Mouse (Mus musculus) ZHBTc4 (cell line): ENCODE measurements around the gene Gfra1.

Source experiments
- DNase-seq: peaks from one replicate; pipeline ENCODE4 v3.0.0-alpha.2; 2011; ENCODE audit warnings: low read depth, low spot score

Gfra1 gene

DNA sequence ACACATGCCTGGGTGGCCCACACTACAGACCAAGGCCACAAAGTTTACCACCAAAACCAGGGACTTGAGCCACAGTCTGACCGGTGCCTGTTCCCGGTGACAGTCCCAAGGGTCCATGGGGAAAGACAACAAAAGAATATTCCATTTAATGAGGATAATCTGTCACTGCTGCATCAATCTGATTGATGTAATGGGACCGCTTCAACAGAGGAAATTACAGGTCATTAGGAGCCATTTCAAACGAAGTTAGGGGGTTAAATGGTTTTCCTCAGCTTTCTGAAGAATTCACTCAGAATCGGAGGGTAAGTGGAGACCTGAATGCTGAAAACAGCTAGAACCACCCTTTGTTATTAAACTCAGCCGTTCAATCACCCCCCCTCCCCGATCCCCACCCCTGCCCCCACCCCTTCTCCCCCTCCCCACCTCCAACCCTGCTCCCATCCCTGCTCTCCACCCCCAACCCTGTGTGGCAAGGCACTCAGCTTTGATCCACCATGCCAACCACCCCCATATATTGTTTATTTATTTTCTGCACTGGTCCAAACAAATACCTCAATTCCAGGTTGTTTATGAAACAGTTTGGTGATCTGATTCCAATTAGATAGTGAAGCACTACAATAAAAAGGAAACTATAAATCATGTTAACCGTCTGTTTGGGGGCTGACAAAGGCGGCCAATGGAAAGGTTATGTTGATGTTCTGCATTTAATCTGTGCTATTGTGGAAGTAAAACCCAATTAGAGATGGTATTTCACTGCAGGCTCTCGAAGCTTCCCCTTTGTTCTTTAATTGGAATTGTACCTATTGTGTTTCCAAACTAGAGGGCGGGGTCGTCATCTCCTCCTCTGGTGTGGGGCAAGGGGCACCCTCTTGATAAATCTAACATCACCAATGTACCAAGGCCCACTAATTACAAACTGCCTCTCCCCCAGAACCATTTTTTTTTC is 119.9 kb downstream of the Gfra1 start:
- no peak for DNase-seq

GRCm38 (mm10) chr19:58329305-58329704 is 126.4 kb downstream of the Gfra1 start:
- no peak for DNase-seq

GRCm38 (mm10) chr19:58328014-58328413 is 127.7 kb downstream of the Gfra1 start:
- DNase-seq = no peak

GRCm38 (mm10) chr19:58316474-58316873 is 139.2 kb downstream of the Gfra1 start:
- no peak for DNase-seq

DNA sequence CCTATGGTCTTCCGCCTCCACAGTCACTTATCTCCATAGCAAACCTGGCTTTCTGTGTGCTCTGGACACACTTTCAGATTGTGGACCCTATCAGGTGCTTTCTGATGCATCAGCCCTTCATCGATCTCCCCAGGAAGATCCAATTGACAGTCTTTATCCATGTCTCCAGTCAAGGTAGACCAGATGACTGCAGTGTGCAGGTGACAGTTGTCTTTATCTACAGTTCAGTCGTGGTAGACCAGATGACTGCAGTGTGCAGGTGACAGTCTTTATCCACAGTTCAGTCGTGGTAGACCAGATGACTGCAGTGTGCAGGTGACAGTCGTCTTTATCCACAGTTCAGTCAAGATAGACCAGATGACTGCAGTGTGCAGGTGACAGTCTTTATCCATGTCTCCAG is 140.0 kb downstream of the Gfra1 start:
- DNase-seq = no peak

DNA sequence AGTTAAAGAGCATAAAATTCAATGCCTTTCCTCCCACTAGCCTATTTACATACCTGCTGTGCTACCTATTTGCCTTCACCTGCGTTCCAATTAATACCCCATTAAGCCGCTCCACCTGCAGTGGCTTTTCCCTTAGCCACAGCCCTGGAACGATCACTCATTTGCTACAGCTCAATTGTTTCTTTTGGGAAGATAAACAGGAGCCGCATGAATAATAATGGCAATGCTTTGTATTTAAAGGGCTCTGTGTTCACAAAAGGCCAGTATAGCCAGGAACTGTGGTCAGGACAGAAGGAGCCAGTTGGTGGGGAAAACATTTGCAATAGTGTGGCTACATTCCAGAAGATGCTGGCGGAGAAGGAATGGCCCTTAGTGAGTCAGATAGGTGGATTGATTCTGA is 141.1 kb downstream of the Gfra1 start:
- DNase-seq = peak; percentile 54

- no peak for DNase-seq
Observed at GRCm38 (mm10) chr19:58313785-58314184, 141.9 kb downstream of the Gfra1 start.

DNA sequence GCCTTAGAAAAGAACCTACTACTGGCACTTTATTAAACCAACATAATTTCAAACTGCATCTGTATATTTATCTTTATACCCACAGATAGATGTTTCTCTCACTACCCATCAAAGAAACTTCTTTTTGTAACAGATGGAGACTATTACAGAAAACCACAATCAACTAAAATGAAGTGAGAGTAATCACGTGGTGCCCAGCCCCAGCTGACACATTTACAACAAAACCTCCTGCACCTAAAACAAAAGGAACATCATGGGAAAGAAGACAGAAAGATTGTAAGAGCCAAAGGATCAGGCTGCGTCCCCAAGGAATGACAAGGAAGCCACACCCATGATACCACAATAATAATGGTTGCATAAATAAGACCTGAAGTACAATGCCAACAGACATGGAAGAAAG is 143.2 kb downstream of the Gfra1 start:
- DNase-seq = no peak

GRCm38 (mm10) chr19:58310334-58311315 is 145.1 kb downstream of the Gfra1 start:
- DNase-seq = no peak

- no peak for DNase-seq
Observed at GRCm38 (mm10) chr19:58309620-58310275, 146.0 kb downstream of the Gfra1 start.

GRCm38 (mm10) chr19:58301105-58301504 is 154.6 kb downstream of the Gfra1 start:
- no peak for DNase-seq

- DNase-seq = no peak
Observed at GRCm38 (mm10) chr19:58297926-58298325, 157.8 kb downstream of the Gfra1 start.

DNA sequence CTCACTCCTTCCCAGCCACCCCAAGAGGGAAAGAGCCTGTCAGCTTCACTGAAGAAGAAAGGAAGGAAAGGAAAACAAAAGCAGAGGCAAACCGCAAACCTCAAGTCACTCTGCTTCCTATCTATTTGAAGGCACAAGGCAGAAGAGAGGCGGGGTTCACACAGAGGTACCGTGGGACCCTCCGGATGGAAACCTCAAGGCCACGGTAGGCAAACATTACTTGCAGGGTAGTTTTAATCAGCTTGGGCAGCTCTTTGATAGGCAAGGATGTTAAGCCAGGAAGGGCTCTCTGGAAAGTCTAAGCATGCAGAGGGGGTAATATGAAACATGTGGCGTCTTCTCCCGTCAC is 158.9 kb downstream of the Gfra1 start:
- DNase-seq = no peak

GRCm38 (mm10) chr19:58295986-58296841 is 159.5 kb downstream of the Gfra1 start:
- no peak for DNase-seq

- no peak for DNase-seq
Observed at GRCm38 (mm10) chr19:58288145-58288544, 167.6 kb downstream of the Gfra1 start.

DNA sequence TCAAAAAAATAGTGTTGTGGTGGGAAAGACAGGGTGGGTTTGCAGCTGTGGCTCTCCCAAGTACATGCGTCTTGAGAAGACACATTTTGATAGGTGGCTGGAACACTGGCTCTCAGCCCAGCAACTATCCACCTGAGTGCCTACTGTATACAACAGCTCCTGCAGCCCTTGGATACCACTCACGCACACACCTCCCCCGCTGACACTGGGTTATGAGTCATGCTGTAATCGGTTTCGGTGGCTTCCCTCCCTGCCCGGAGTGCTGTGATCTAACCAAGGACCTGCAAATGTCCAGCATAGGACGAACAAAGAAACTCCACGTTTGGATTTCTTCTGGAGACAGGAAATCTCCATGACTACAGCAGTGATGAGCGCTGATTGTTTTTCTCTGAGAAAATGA is 180.4 kb downstream of the Gfra1 start:
- peak; percentile 46 for DNase-seq

GRCm38 (mm10) chr19:58271815-58272214 is 183.9 kb downstream of the Gfra1 start:
- no peak for DNase-seq

- no peak for DNase-seq
Observed at GRCm38 (mm10) chr19:58270778-58271177, 184.9 kb downstream of the Gfra1 start.

DNA sequence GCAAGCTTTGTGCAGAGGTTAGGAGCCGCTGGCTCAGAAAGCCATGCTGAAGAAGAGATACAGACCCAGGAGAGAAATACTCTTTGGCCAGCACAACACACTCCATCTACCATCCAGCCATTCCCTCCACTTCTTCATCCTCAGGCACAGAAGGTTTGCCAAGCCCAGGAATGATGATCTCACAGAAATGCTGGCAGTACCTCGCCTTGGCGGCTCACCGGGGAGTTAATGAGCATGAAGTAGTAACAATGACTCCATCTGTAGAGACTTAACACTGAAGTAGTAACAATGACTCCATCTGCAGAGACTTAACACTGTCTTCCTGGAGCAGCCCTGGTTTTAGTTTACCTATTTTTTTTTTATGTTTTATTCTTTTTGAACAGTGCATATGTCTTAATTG is 187.2 kb downstream of the Gfra1 start:
- peak; percentile 14 for DNase-seq

DNA sequence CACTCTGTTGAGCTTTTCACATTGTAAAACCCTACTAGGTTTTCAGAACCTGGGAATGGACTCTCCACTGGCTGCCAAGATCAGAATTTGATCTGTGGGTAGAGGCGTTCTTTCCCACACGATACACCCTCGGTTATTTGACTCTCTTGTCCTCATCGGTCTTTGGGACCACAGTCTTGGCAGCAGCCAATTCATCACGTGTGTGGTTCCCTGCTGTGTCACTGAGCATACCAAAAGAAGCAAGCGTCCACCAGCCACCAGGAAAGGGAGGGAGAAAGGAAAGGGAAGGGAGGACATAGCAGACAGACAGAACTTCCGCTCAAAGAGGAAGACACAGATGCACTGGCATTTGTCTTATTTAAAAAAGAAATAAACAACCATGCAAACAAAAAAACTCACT is 189.1 kb downstream of the Gfra1 start:
- peak; percentile 75 for DNase-seq

DNA sequence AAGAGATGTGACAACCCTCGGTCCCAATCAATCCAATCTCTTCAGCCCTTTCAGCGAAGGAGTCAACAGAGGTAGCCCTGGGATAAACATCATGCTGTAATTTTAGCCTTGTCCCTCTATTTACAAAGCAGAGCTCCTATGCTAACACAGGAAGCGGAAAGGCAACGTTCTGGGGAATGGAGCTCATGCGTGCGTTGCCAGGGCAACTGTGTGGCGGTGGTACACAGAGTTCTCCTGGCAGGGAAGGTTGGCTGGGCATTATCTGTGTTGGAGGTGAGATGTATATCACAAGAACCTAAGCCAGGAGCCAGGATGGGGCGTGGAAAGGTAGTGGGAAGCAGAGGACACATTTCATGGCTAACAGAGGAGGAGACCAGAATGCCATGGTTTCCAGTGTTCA is 194.8 kb downstream of the Gfra1 start:
- DNase-seq = no peak
